8 mouse cellular contexts compared by ENCODE assay signal in genomic region chr11:58301837-58302754, GRCm38 (mm10). TPM values are rescaled to one million over a fixed set of nuclear protein-coding genes. Genes with fewer than 3 reads are reported as not detected.
A peak's percentile ranks its signal among the peaks of the same experiment; 100 is the strongest.
DNase-seq lines count a peak whose midpoint lies in the region; ATAC-seq lines count a peak whose summit lies in the region.

No protein-coding gene starts in this region.

- peak overlapping the region; percentile 30 for H3K4me2 ChIP-seq in hindbrain, embryonic 11.5 days (replicated peaks; ENCODE audit: low read depth, low read length)

- ATAC-seq in hindbrain, embryonic 11.5 days (ENCODE audit: low FRiP score) = peak; percentile 92

- peak overlapping the region; percentile 56 for H3K9ac ChIP-seq in hindbrain, embryonic 11.5 days (ENCODE audit: low read depth, low read length)

- H3K27ac ChIP-seq in hindbrain, embryonic 11.5 days (ENCODE audit: low read depth, low read length) = peak overlapping the region; percentile 84

- H3K4me1 ChIP-seq in hindbrain, embryonic 11.5 days (replicated peaks; ENCODE audit: control insufficient read depth, insufficient read depth, low read length) = no peaks in the 10 kb centered on the region

- DNase-seq in Muller cell, postnatal 12 days (ENCODE audit: inconsistent ontology term) = peak; percentile 97
- DNase-seq in cerebellum, adult 9-11 months = peak; percentile 97
- peak; percentile 94 to 100 for DNase-seq in frontal cortex, adult 2 months (ENCODE audit: extremely low spot score in 1 of 2, low spot score in 1 of 2)
- peak; percentile 100 for DNase-seq in hindbrain, embryonic 11.5 days (ENCODE audit: low spot score)
- peak; percentile 99 for DNase-seq in layer of hippocampus, postnatal 10 days (ENCODE audit: low spot score in 2 of 2)
- peak; percentile 96 for DNase-seq in lung, postnatal 10 days
- peak; percentile 96 for DNase-seq in ovary, postnatal 36 days (ENCODE audit: low spot score)
- DNase-seq in thymus, postnatal 25 days = peak; percentile 97

- H3K27me3 ChIP-seq in hindbrain, embryonic 11.5 days (ENCODE audit: control insufficient read depth, insufficient read depth, low read length) = no peaks in the 10 kb centered on the region

- H3K4me3 ChIP-seq in hindbrain, embryonic 11.5 days (ENCODE audit: low read depth, low read length) = peak overlapping the region; percentile 60

- H3K9me3 ChIP-seq in hindbrain, embryonic 11.5 days (ENCODE audit: control insufficient read depth, low read length) = no peaks in the 10 kb centered on the region

- WGBS in hindbrain, embryonic 11.5 days = under 1% methylated on average over 36 of the region's 36 CpGs

- H3K36me3 ChIP-seq in hindbrain, embryonic 11.5 days (ENCODE audit: control insufficient read depth, insufficient read depth, low read length) = no peaks in the 10 kb centered on the region

RNA-seq across cellular contexts. Expression of gene Zfp692, which starts 4.8 kb away (rescaled TPM):
- polyA plus RNA-seq in frontal cortex, adult 2 months (2012; rRNA removed) = 59.6 and 63.7 TPM in 2 replicates
- 12.5 and 15.5 TPM in 2 replicates for polyA plus RNA-seq in hindbrain, embryonic 11.5 days (2014; fragmentation: Nextera tagmentation; extraction: Ambion mirVana)
- 10 to 100 TPM; 17.7 to 23.5 TPM for total RNA-seq in layer of hippocampus, postnatal 10 days (2021)

RNA-seq across cellular contexts. Expression of gene 4930438A08Rik, which starts 27.5 kb away (rescaled TPM):
- not detected in 2 replicates for polyA plus RNA-seq in frontal cortex, adult 2 months (2012; rRNA removed)
- polyA plus RNA-seq in hindbrain, embryonic 11.5 days (2014; fragmentation: Nextera tagmentation; extraction: Ambion mirVana) = not detected in 2 replicates
- total RNA-seq in layer of hippocampus, postnatal 10 days (2021) = not detected

RNA-seq across cellular contexts. Expression of gene Zfp672, which starts 28.0 kb away (rescaled TPM):
- 50.1 and 52.2 TPM in 2 replicates for polyA plus RNA-seq in frontal cortex, adult 2 months (2012; rRNA removed)
- polyA plus RNA-seq in hindbrain, embryonic 11.5 days (2014; fragmentation: Nextera tagmentation; extraction: Ambion mirVana) = 26.1 and 28.9 TPM in 2 replicates
- 10 to 100 TPM; 43.0 to 51.1 TPM for total RNA-seq in layer of hippocampus, postnatal 10 days (2021)

RNA-seq across cellular contexts. Expression of gene Sh3bp5l, which starts 28.4 kb away (rescaled TPM):
- 39.9 and 40.8 TPM in 2 replicates for polyA plus RNA-seq in frontal cortex, adult 2 months (2012; rRNA removed)
- 23.4 and 27.7 TPM in 2 replicates for polyA plus RNA-seq in hindbrain, embryonic 11.5 days (2014; fragmentation: Nextera tagmentation; extraction: Ambion mirVana)
- 10 to 100 TPM; 59.5 to 64.3 TPM for total RNA-seq in layer of hippocampus, postnatal 10 days (2021)

Comparison
In these comparisons a context has a peak if more than half of its experiments do, and no peak if none do; other contexts are left out.
1. Peak in every context shown above with its lines: DNase-seq, ATAC-seq, H3K4me3 ChIP-seq and H3K27ac ChIP-seq.